Mouse (Mus musculus) thymus, postnatal 10 days (tissue): ENCODE data around the gene Insig1.

Source experiments
- DNase-seq, 2 experiments: peaks; one replicate each; pipeline ENCODE4 v3.0.0; 2021; ENCODE audit warnings: low spot score in 2 of 2

Insig1 gene

DNA sequence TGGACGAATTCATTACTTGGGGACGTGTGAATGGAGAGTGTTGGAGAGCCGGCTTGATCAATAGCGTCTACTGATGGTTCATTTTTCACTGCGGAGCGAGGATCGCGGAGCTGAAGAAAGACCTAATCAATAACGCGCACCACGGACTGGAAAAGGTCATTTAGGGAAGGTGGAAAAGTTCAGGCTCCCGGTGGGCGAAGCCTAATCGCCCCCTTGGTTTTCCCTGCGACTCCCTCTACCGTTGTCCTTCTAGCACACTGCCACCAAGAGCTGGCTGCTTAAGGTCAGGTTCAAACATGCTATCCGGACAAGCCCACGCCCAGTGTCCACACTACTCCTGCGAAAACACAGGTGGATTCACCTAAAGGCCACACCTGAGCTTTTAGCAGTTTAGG is 47.4 kb downstream of the Insig1 start:
- no peak for DNase-seq

DNA sequence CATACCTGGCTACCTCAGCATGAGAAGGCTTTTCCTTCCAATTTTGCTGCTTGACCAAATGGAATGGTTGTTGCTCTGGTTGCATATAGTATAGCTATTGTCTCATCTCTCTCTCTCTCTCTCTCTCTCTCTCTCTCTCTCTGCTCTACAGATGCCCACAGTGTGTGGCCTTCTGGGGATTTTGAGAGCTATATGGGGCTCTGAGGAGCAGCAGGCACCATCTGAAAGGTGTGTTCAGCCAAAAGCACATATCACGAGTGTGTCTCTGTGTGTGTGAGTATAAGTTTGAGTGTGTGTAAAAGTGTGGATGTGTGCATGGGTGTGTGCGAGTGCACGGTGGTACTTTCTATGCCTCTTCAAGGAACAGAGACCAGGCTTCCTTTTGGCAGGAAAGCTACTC is 48.4 kb downstream of the Insig1 start:
- no peak for DNase-seq

DNA sequence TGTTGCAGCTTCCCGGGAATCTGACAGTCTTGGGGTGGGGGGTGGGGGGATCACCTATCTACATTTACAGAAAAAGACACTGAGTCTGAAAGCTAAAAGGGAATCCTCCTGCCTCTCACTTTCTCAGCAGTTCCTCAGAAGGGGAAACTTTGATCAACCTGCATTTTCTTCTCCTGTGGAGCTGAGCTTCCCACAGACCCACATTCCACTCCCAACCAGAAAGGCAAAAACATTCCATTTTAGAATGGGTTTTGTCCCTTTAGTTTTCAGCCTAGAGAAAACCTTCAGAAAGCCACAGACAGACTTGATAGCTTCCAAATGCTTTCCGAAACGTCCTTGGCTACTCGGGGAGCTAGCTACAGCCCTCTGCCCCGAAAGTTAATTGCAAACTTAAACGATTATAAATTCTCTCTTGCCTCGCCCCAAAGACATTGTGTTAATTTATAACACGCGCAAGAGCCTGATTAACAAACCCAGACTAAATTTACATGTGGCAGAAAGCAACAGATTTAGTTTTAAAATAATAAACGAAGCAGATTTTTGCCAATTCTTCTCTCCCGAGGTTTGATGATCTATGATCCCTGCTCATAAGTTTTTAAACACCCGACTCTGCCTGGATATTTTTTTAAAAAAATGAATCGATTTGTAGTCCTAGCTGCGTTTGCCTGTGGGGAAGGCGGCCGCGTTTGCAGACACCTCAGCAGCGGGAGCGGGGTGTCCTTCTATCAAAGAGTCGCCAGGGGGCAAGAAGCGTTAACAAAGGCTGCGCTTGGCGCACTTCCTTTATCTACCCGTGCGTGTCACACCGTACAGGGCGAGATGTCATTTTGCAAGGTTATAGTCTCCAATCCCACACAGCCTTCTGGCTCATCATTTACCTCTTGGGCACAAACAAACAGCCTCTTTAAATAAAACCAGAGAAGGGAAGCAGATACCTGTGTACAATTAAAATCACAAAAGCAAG is 51.6 kb downstream of the Insig1 start:
- peak; percentile 26 to 55 for DNase-seq

- DNase-seq: no peak
Measured at GRCm38 (mm10) chr5:28123455-28123825, 52.3 kb downstream of the Insig1 start.

- no peak for DNase-seq
Measured at GRCm38 (mm10) chr5:28124321-28125230, 53.4 kb downstream of the Insig1 start.
